Mouse (Mus musculus) bone marrow, adult 2 months (tissue): ENCODE results near the gene Sertad2. TPM values are rescaled to one million over a fixed set of nuclear protein-coding genes. Genes with fewer than 3 reads are reported as not detected.

Source experiments
- H3K27ac ChIP-seq: fragments of 200-500 bp; 2 replicates; pipeline ENCODE4 v1.5.1; 2012; ENCODE audit warnings: low read depth, mild to moderate bottlenecking, control low read depth, inconsistent platforms, low read length; ENCODE audit not compliant: control insufficient read depth, poor library complexity, insufficient read depth
- H3K4me1 ChIP-seq: fragments of 200-500 bp; 2 replicates; pipeline ENCODE4 v1.6.1; 2011; ENCODE audit warnings: low read length; ENCODE audit not compliant: control insufficient read depth, insufficient read depth
- H3K4me3 ChIP-seq: fragments of 200-500 bp; replicated peaks from 2 replicates; pipeline ENCODE3; 2011; ENCODE audit warnings: mild to moderate bottlenecking, low read depth, low read length, control low read depth; ENCODE audit not compliant: control insufficient read depth
- CTCF ChIP-seq: fragments of 200-500 bp; IDR thresholded peaks from 2 replicates; pipeline ENCODE4 v1.5.1; 2011; ENCODE audit warnings: low read length, control low read depth; ENCODE audit not compliant: control insufficient read depth, insufficient read depth
- POLR2A ChIP-seq: fragments of 200-500 bp; IDR thresholded peaks from 2 replicates; pipeline ENCODE4 v1.6.1; 2011; ENCODE audit warnings: low read depth, mild to moderate bottlenecking, control low read depth, low read length, borderline replicate concordance; ENCODE audit not compliant: control insufficient read depth
- WGBS: fragments of 180-500 bp; shearing (Covaris S2); methylation state at CpG from one replicate; pipeline ENCODE4 v1.1.7; 2018; 5-methylcytosine and 5-hydroxymethylcytosine counted together
- polyA plus RNA-seq: library from polyadenylated mRNA; stranded (reverse); fragments of >200 nt; gene quantifications from 2 replicates; pipeline ENCODE4 v1.2.4, GENCODE M21; 2011; ENCODE audit warnings: low replicate concordance; ENCODE audit not compliant: missing spikeins, insufficient read depth, insufficient read length

Sertad2 gene
- polyA plus RNA-seq, 1 experiment, result 14.5 TPM

DNA sequence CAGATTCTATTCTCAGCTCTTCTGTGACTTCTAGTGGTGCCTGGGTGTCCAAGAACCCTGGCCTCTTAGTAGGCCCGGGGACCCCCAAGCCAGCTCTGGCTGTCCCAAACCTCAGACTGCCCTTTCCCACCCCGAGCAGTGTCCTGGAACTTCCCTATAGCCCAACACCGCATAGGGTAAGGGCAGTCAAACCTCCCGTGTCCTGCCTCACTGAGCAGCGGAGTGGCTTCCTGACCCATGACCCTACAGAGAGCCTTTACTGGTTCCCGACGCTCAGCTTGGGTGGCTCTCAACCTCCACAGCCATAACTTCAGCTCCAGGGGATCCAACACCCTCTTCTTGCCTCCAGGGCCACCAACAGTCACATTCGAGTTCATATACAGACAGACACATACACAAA is 17.1 kb upstream of the Sertad2 start:
- Histone ChIP-seq H3K4me3 (no peak overlapping the region), H3K27ac (no peak overlapping the region), H3K4me1 (no peaks in the 10 kb centered on the region; the same call in 1 of the 2 replicates)
- 81% methylated on average over 8 of the region's 8 CpGs for WGBS
- TF ChIP-seq POLR2A (no peak), CTCF (no peak)

DNA sequence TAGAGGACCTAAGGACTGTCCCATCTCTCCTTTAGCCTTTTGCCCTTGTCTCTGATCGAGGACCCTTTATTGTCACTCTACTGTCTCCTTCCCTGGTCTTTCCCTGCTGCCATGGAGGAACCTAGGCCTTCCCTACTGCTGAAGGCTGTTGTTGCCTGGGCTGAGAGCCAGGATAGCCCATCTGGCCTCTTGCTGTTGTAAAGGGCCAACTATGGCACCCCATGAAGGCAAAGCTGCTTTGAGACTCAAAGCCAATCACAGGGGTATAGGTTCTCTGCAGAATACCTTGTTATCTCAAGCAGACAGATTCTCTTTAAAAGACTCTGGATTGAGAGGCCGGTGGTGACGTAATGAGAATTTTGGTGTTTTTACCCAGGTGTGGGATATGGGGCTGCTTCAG is 15.2 kb upstream of the Sertad2 start:
- no peak overlapping the region for H3K27ac ChIP-seq
- WGBS, result 79% methylated on average over 3 of the region's 3 CpGs

DNA sequence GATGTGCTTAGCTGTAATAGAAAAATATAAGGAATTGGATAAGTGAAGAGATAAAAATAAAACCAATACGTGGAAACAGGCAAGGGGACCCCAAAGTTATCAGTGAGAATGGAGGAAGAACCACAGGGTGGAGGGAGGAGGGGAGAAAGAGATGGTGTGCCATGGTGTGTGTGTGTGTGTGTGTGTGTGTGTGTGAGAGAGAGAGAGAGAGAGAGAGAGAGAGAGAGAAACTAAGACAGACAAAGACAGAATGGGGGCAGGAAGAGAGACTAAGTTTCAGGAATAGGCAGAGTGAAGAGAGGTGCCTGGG is 11.4 kb upstream of the Sertad2 start:
- no peak for TF ChIP-seq CTCF
- Histone ChIP-seq H3K4me1 (no peaks in the 10 kb centered on the region; the same call in 1 of the 2 replicates), H3K27ac (no peak overlapping the region), H3K4me3 (no peak overlapping the region)
- WGBS, result 3% methylated on average over 1 of the region's 1 CpGs

More for the DNA sequence above, 15.2 kb upstream of the Sertad2 start:
- TF ChIP-seq CTCF (no peak), POLR2A (no peak)
- Histone ChIP-seq H3K4me1 (no peaks in the 10 kb centered on the region; the same call in 1 of the 2 replicates), H3K4me3 (no peak overlapping the region)

DNA sequence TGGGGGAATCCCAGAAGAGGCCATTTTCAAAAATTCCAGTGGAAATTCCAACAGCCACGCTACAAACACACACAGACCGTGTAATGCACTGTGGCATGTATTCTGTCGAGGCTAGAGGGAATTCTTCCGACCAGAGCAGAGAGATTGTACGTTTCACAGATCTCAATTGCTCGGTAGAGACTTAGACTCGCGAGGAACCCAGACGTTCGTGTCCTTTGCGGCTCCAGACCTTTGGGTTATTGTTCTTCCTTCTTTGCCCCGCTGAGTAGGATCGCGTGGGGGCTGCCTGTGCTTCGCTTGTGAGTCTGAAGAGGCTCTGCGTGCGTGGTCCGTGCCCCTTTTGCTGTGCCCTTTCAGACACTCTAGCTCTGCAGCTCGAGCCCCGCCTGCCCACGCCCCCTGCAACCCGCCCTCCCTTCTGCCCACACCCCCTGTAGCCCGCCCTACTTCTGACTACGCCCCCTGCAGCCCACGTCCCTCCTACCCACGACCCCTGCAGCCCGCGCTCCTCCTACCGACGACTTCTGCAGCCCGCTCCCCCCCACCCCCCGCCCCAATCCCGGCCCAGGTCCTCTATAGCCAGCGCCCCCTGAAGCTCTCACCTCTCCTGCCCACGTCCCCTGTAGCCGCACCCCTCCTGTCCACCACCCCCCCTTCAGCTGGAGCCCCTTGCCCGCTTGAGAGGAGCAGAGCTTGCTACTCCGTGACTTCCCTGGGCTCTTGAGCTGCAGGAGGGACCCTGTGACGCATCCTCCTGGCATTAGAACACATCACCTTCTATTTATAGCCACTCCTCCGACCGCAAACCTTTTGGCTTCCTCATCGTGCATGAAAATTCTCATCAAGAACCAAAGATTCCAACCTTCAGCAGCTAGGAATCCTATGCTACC is 10.8 kb upstream of the Sertad2 start:
- TF ChIP-seq POLR2A (no peak), CTCF (no peak)
- H3K4me1 ChIP-seq, result no peaks in the 10 kb centered on the region; the same call in 1 of the 2 replicates
- H3K27ac ChIP-seq, result no peak overlapping the region
- peak overlapping the region; percentile 57 for H3K4me3 ChIP-seq
- under 1% methylated on average over 42 of the region's 42 CpGs for WGBS

DNA sequence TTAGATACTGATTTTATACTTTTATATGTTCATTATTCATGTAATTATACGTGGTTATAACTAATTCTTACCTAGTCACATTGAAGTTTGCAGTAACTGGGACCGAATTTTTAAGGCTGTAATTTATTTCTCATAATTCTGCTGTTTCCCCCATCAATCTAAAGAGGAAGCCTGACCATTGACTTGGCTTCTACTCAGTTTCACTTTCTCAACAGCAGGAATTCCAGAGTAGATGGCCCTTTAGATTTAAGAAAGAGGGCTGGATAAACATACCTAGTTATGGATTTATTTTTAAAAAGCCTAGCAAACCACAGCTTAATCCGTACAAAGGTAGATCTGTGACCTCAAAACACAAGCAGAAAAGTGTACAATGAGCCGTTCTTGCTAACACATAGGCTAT is 9.8 kb upstream of the Sertad2 start:
- no peak for TF ChIP-seq POLR2A
- no peak for TF ChIP-seq CTCF
- 18% methylated on average over 4 of the region's 4 CpGs for WGBS
- Histone ChIP-seq H3K4me1 (no peaks in the 10 kb centered on the region; the same call in 1 of the 2 replicates), H3K4me3 (no peak overlapping the region), H3K27ac (no peak overlapping the region)

DNA sequence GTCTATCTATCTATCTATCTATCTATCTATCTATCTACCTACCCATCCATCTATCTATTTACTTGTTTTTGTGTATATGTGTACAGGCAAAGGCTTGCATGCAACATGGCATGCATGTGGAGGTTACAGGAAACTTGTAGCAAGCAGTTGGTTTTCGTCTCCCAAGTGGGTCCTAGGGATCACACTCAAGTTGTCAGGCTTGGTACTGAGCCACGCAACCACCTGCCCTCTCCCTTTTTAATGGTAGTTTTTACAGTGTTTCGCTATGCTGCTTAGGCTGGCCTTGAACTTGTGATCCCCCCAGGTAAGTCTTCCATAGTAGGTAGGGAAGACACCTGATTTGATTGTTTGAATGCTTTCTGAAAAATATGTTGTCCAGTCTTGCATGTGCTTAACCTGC is 5.8 kb upstream of the Sertad2 start:
- WGBS, result 82% methylated on average over 3 of the region's 3 CpGs
- TF ChIP-seq POLR2A (no peak), CTCF (no peak)
- H3K27ac ChIP-seq, result no peak overlapping the region

DNA sequence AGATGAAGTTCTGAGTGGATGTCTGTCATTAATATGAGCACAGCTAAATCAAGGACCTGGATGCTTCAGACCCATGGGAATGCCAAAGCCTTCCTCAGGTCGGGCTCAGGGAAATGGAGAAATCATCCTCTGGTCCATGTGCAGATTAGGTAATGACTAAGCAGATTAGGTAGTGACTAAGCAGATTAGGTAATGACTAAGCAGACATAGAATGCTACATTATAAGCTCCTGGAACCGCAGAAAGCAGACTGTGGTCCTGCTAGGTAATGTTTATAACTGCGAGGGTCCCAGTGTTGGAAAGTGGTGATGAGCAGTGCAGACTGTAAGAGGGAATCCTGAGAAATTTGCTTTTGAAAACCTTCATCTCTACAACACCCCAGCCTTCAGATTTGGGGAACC is 4.6 kb upstream of the Sertad2 start:
- Histone ChIP-seq H3K4me3 (no peak overlapping the region), H3K4me1 (no peaks in the 10 kb centered on the region; the same call in 1 of the 2 replicates), H3K27ac (no peak overlapping the region)
- 57% methylated on average over 3 of the region's 3 CpGs for WGBS
- TF ChIP-seq CTCF (no peak), POLR2A (no peak)

More for the DNA sequence above, 5.8 kb upstream of the Sertad2 start:
- Histone ChIP-seq H3K4me3 (no peak overlapping the region), H3K4me1 (no peaks in the 10 kb centered on the region; the same call in 1 of the 2 replicates)

DNA sequence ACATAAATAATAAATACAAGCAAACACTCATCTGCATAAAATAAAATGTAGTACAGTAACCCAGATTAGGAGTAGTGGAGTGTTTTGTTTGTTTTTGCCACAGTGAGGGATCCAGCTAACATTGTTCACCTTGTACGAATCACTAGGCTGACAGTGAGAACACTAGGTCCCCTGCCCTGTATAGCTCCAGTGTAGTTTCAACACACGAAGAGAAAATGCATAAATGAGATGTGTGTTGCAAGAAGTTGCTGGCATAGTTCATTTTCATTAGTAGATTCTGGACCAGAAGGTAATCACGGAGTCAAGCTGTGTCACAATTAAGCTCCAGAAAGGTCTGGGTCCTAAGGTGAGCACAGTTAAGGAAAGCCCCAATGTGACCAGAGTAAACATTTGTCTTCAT is 1.8 kb upstream of the Sertad2 start:
- 63% methylated on average over 3 of the region's 3 CpGs for WGBS
- no peak overlapping the region for H3K27ac ChIP-seq
- H3K4me1 ChIP-seq, result no peaks in the 10 kb centered on the region; the same call in 1 of the 2 replicates
- H3K4me3 ChIP-seq, result no peak overlapping the region
- TF ChIP-seq CTCF (no peak), POLR2A (no peak)
